Mouse (Mus musculus): Measurements from ENCODE around the gene Tmem150c.

GRCm38 (mm10) chr5:100067579-100067978 is 92.0 kb downstream of the Tmem150c start:
- TF ChIP-seq CTCF (IDR thresholded peaks at IDR 0.05; ENCODE audit: low read depth) (no peak), EP300 (IDR thresholded peaks at IDR 0.05; ENCODE audit: low read depth) (no peak)
